Mouse (Mus musculus): ENCODE results near the gene Dennd5a.

DNA sequence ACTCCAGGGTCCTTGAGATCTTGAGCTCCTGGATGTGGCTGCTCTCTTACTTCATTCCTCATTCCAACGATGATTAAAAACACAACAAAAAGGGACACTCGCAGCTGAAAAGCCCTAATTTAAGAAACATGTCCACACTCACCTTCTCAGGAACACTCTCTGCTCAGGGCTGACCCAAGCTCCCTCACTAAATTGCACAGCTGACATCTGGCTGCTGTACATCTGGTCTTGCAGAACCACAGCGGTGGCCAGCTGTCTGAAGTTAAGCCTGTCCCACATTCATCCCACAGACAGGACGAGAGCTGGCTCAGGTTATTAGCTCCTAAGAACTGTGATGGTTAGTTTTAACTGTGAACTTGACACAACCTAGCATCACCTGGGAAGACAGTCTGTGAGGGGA lies 68.5 kb downstream of the Dennd5a start:
- TF ChIP-seq CTCF (IDR thresholded peaks at IDR 0.05; ENCODE audit: control insufficient read depth, insufficient read depth, insufficient replicate concordance, low read depth, low read length), result no peak
- TF ChIP-seq POLR2A (IDR thresholded peaks at IDR 0.05; ENCODE audit: control insufficient read depth, low read depth, low read length), result no peak
